Mouse (Mus musculus) MEL (cell line): ENCODE results near the gene Eif1ad. TPM values are rescaled to one million over a fixed set of nuclear protein-coding genes. Genes with fewer than 3 reads are reported as not detected.
"Not testable (repeated sequence)": the region's sequence is repeated elsewhere in the genome, so short reads cannot be mapped to it uniquely, and the experiment has no call there.

Experiments used
- DNase-seq: peaks from one replicate; pipeline ENCODE4 v3.0.0; 2011; ENCODE audit warnings: low read depth, low spot score
- H3K27ac ChIP-seq: 2 replicates; pipeline ENCODE4 v1.5.1; 2012; ENCODE audit warnings: low read depth, mild to moderate bottlenecking, control low read depth, low read length, moderate library complexity; ENCODE audit not compliant: control insufficient read depth
- H3K27me3 ChIP-seq, 2 experiments: fragments of 150-350 bp in 1 of 2; sonication (generic) in 1 of 2; 2 replicates each; pipeline ENCODE4 v1.6.1; 2012; ENCODE audit warnings: low read length in 2 of 2, mild to moderate bottlenecking in 2 of 2, improper control_type of control experiment in 1 of 2, moderate library complexity in 1 of 2; ENCODE audit not compliant: insufficient read depth in 2 of 2, control insufficient read depth in 1 of 2
- H3K36me3 ChIP-seq, 2 experiments: 2 replicates each; pipeline ENCODE4 v1.6.1; 2012 to 2014; ENCODE audit warnings: low read length in 2 of 2, improper control_type of control experiment in 1 of 2, inconsistent platforms in 1 of 2, mild to moderate bottlenecking in 1 of 2; ENCODE audit not compliant: insufficient read depth in 2 of 2, control insufficient read depth in 1 of 2
- H3K4me1 ChIP-seq, 2 experiments: fragments of 150-350 bp in 1 of 2; sonication (generic) in 1 of 2; 2 replicates each; pipeline ENCODE4 v1.6.1; 2012; ENCODE audit warnings: low read length in 2 of 2, improper control_type of control experiment in 1 of 2, mild to moderate bottlenecking in 1 of 2; ENCODE audit not compliant: insufficient read depth in 2 of 2, control insufficient read depth in 1 of 2
- H3K4me3 ChIP-seq, 2 experiments: fragments of 150-350 bp in 1 of 2; sonication (generic) in 1 of 2; 2 replicates each; pipeline ENCODE4 v1.5.1; 2012; ENCODE audit warnings: low read depth in 2 of 2, low read length in 2 of 2, mild to moderate bottlenecking in 2 of 2, moderate library complexity in 2 of 2, control low read depth in 1 of 2, improper control_type of control experiment in 1 of 2; ENCODE audit not compliant: control insufficient read depth in 1 of 2, insufficient read depth in 1 of 2
- H3K79me2 ChIP-seq: 2 replicates; pipeline ENCODE4 v1.6.1; 2012; ENCODE audit warnings: mild to moderate bottlenecking, low read length, moderate library complexity; ENCODE audit not compliant: control insufficient read depth, poor library complexity, insufficient read depth
- H3K9ac ChIP-seq: 2 replicates; pipeline ENCODE4 v1.6.1; 2012; ENCODE audit warnings: low read depth, mild to moderate bottlenecking, control low read depth, low read length, moderate library complexity; ENCODE audit not compliant: control insufficient read depth, poor library complexity, severe bottlenecking
- H3K9me3 ChIP-seq: fragments of 150-350 bp; sonication (generic); replicated peaks from 2 replicates; pipeline ENCODE4 v1.6.1; 2012; ENCODE audit warnings: mild to moderate bottlenecking, low read length, improper control_type of control experiment, moderate library complexity; ENCODE audit not compliant: insufficient read depth
- CHD1 ChIP-seq: IDR thresholded peaks from 2 replicates; pipeline ENCODE4 v1.6.1; 2012; ENCODE audit warnings: low read depth, mild to moderate bottlenecking, inconsistent platforms, low read length, improper control_type of control experiment
- CTCF ChIP-seq, 3 experiments: IDR thresholded peaks in 2 of 3; conservative IDR thresholded peaks in 1 of 3; 2 replicates each; pipeline ENCODE4 v1.5.1; 2011 to 2012; ENCODE audit warnings: low read length in 3 of 3, low read depth in 2 of 3, mild to moderate bottlenecking in 2 of 3, improper control_type of control experiment in 1 of 3, inconsistent platforms in 1 of 3, mixed read lengths in 1 of 3, moderate library complexity in 1 of 3; ENCODE audit not compliant: control insufficient read depth in 1 of 3, insufficient read depth in 1 of 3, poor library complexity in 1 of 3, severe bottlenecking in 1 of 3
- GATA1 ChIP-seq: IDR thresholded peaks from 2 replicates; pipeline ENCODE4 v1.6.1; 2011; ENCODE audit warnings: low read depth, low read length, improper control_type of control experiment
- HCFC1 ChIP-seq: IDR thresholded peaks from 2 replicates; pipeline ENCODE4 v1.6.1; 2012; ENCODE audit warnings: low read depth, mild to moderate bottlenecking, inconsistent platforms, low read length, improper control_type of control experiment, moderate library complexity
- MAZ ChIP-seq: IDR thresholded peaks from 2 replicates; pipeline ENCODE4 v1.6.1; 2012; ENCODE audit warnings: low read depth, mild to moderate bottlenecking, inconsistent platforms, low read length, improper control_type of control experiment
- MXI1 ChIP-seq: IDR thresholded peaks from 2 replicates; pipeline ENCODE4 v1.6.1; 2011; ENCODE audit warnings: mild to moderate bottlenecking, low read depth, low read length, improper control_type of control experiment
- POLR2AphosphoS2 ChIP-seq: IDR thresholded peaks from 2 replicates; pipeline ENCODE4 v1.6.1; 2011; ENCODE audit warnings: low read length, improper control_type of control experiment
- RAD21 ChIP-seq: IDR thresholded peaks from 2 replicates; pipeline ENCODE4 v1.6.1; 2011; ENCODE audit warnings: mild to moderate bottlenecking, low read depth, low read length, improper control_type of control experiment
- SIN3A ChIP-seq: IDR thresholded peaks from 2 replicates; pipeline ENCODE4 v1.6.1; 2012; ENCODE audit warnings: low read length, improper control_type of control experiment, inconsistent platforms
- SMC3 ChIP-seq: IDR thresholded peaks from 2 replicates; pipeline ENCODE4 v1.6.1; 2011; ENCODE audit warnings: low read depth, low read length, improper control_type of control experiment
- USF2 ChIP-seq, 2 experiments: IDR thresholded peaks; 2 replicates each; pipeline ENCODE4 v1.6.1; 2011 to 2012; ENCODE audit warnings: improper control_type of control experiment in 2 of 2, low read length in 2 of 2, borderline replicate concordance in 1 of 2, inconsistent platforms in 1 of 2, low read depth in 1 of 2, mild to moderate bottlenecking in 1 of 2; ENCODE audit not compliant: insufficient read depth in 1 of 2
- ZC3H11A ChIP-seq: IDR thresholded peaks from 2 replicates; pipeline ENCODE4 v1.6.1; 2012; ENCODE audit warnings: low read depth, mild to moderate bottlenecking, inconsistent platforms, low read length, improper control_type of control experiment
- ZMIZ1 ChIP-seq: IDR thresholded peaks from 2 replicates; pipeline ENCODE4 v1.6.1; 2012; ENCODE audit warnings: low read depth, mild to moderate bottlenecking, inconsistent platforms, low read length, improper control_type of control experiment, moderate library complexity
- polyA plus RNA-seq, 2 experiments: library from polyadenylated mRNA; stranded (reverse) in 1 of 2; unstranded in 1 of 2; fragments of >175 nt in 1 of 2; fragments of >200 nt in 1 of 2; gene quantifications; 2 replicates each; pipeline versions ENCODE4 v1.2.1 to v1.2.4; 2012; ENCODE audit warnings: low replicate concordance in 2 of 2, low read depth in 1 of 2; ENCODE audit not compliant: insufficient read length in 2 of 2, insufficient read depth in 1 of 2, missing spikeins in 1 of 2
- total RNA-seq: library from RNA; depleted of rRNA; stranded (reverse); fragments of 300-350 nt; gene quantifications from 2 replicates; pipeline ENCODE4 v1.2.3, GENCODE M21; 2012

Gene Eif1ad
- total and polyA plus RNA-seq, 3 experiments, result 121 to 129 TPM; not detected in 1

GRCm38 (mm10) chr19:5348064-5348463 lies 18.5 kb upstream of the Eif1ad start:
- Histone ChIP-seq H3K79me2 (no peaks in the 10 kb centered on the region), H3K27ac (no peak overlapping the region), H3K9me3 (no peaks in the 10 kb centered on the region), H3K27me3 (peaks cover 0 to 5% of the 10 kb centered on the region in 2 experiments; a peak in 3 of 4 replicates), H3K36me3 (no peaks in the 10 kb centered on the region), H3K4me1 (no peaks in the 10 kb centered on the region), H3K4me3 (no peak overlapping the region), H3K9ac (no peak overlapping the region)
- TF ChIP-seq USF2 (IDR thresholded peaks at IDR 0.05; ENCODE audit: borderline replicate concordance in 1 of 2, insufficient read depth in 1 of 2, low read depth in 1 of 2, low read length in 2 of 2) (no peak), GATA1 (no peak), MAZ (no peak), POLR2AphosphoS2 (no peak), ZMIZ1 (no peak)
- DNase-seq, result no peak

- Histone ChIP-seq H3K36me3 (no peaks in the 10 kb centered on the region), H3K4me3 (peak overlapping the region; percentile 46 to 57), H3K79me2 (no peaks in the 10 kb centered on the region), H3K4me1 (no peaks in the 10 kb centered on the region), H3K9ac (peak overlapping the region; percentile 42), H3K27me3 (peaks cover 0 to 3% of the 10 kb centered on the region in 2 experiments; a peak in 2 of 4 replicates), H3K9me3 (no peaks in the 10 kb centered on the region), H3K27ac (no peak overlapping the region)
- TF ChIP-seq HCFC1 (no peak), MXI1 (peak; percentile 37; the same call in 1 of the 2 replicates), SMC3 (peak; percentile 66), CHD1 (no peak), CTCF (IDR thresholded peaks at IDR 0.05 in 2 of 3, conservative IDR thresholded peaks at IDR 0.05 in 1 of 3; ENCODE audit: control insufficient read depth in 1 of 3, insufficient read depth in 1 of 3, low read depth in 2 of 3, low read length in 3 of 3, poor library complexity in 1 of 3, severe bottlenecking in 1 of 3) (peak; percentile 31 to 75 (median 67); a peak in 5 of 6 replicates), ZC3H11A (peak; percentile 47), SIN3A (0 out of 2 replicates have a peak, but pooled peaks have one; percentile 18), RAD21 (peak; percentile 73)
- DNase-seq, result peak; percentile 65
Measured at GRCm38 (mm10) chr19:5348526-5349501, 17.7 kb upstream of the Eif1ad start.

GRCm38 (mm10) chr19:5349502-5349873 lies 17.1 kb upstream of the Eif1ad start, which contains the start of gene Cst6:
Gene Cst6, minus strand, starts transcription at chr19:5349574.
- not testable (repeated sequence) for H3K36me3 ChIP-seq, H3K9me3 ChIP-seq, H3K4me1 ChIP-seq, DNase-seq, H3K27ac ChIP-seq, H3K79me2 ChIP-seq, H3K27me3 ChIP-seq
- Histone ChIP-seq H3K9ac (peak within 1 kb of the TSS; percentile 42), H3K4me3 (peak within 1 kb of the TSS; percentile 46 to 57)
